Mouse (Mus musculus): ENCODE data around the gene Cox10. TPM values are rescaled to one million over a fixed set of nuclear protein-coding genes. Genes with fewer than 3 reads are reported as not detected.
A peak's percentile ranks its signal among the peaks of the same experiment; 100 is the strongest.
"Not testable (repeated sequence)": the region's sequence is repeated elsewhere in the genome, so short reads cannot be mapped to it uniquely, and the experiment has no call there.

Gene Cox10
- 6.6 and 13.1 TPM in 2 replicates for total RNA-seq (2017)

- ATAC-seq (replicated peaks in 1 of 2; ENCODE audit: insufficient read depth in 1 of 2, low FRiP score in 2 of 2, low TSS enrichment in 1 of 2, low read depth in 1 of 2, poor library complexity in 2 of 2, severe bottlenecking in 2 of 2) = peak; percentile 99
Measured at GRCm38 (mm10) chr11:64078956-64079726, at the start of gene Cox10. TSS of gene Cox10 (minus strand) at chr11:64079468.

GRCm38 (mm10) chr11:64128016-64128415, 48.7 kb upstream of the Cox10 start:
- ATAC-seq (replicated peaks in 1 of 2; ENCODE audit: insufficient read depth in 1 of 2, low FRiP score in 2 of 2, low TSS enrichment in 1 of 2, low read depth in 1 of 2, poor library complexity in 2 of 2, severe bottlenecking in 2 of 2) = no peak

DNA sequence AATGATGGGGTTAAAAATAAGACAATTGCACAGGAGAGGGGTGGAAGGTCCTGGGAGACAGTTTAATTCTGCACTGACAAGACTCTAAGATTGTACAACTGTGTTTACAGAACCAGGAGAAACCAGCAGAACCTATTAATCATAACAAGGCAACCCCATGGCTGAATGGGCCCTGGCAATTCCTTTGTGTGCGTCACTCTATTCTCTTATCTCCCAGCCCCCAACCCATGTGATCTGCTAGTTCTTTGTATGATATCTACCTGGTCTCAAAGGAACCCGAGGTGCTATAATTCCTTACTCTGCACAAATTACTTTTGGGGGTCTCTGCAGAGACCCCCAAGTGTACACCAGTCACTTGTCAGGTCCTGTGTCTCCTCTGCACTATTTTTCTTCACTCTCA, 46.2 kb upstream of the Cox10 start:
- ATAC-seq (replicated peaks in 1 of 2; ENCODE audit: insufficient read depth in 1 of 2, low FRiP score in 2 of 2, low TSS enrichment in 1 of 2, low read depth in 1 of 2, poor library complexity in 2 of 2, severe bottlenecking in 2 of 2) = no peak

- not testable (repeated sequence) for ATAC-seq (replicated peaks in 1 of 2; ENCODE audit: insufficient read depth in 1 of 2, low FRiP score in 2 of 2, low TSS enrichment in 1 of 2, low read depth in 1 of 2, poor library complexity in 2 of 2, severe bottlenecking in 2 of 2)
Measured at GRCm38 (mm10) chr11:64123174-64123573, 43.9 kb upstream of the Cox10 start.

- no peak for ATAC-seq (replicated peaks in 1 of 2; ENCODE audit: insufficient read depth in 1 of 2, low FRiP score in 2 of 2, low TSS enrichment in 1 of 2, low read depth in 1 of 2, poor library complexity in 2 of 2, severe bottlenecking in 2 of 2)
Measured at GRCm38 (mm10) chr11:64116711-64117110, 37.4 kb upstream of the Cox10 start.

DNA sequence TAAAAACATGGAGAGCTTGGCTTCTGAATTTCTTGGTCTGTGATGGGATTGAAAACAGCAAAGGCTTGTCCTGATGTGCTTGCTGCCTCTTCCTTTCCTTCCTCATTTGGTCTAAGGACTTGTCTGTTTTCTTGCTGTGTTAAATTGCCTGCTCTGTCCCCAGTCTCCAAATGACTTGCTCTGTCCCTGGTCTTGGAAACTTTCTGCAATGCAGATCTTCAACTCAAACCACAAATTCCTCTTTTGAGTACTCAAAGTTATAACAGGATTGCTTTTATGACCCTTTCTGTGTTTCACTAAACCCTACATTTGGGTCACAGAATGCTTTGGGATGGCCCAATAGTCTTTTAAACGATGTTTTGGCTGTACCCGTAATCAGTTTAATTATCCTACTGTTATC, 36.6 kb upstream of the Cox10 start:
- no peak for ATAC-seq (replicated peaks in 1 of 2; ENCODE audit: insufficient read depth in 1 of 2, low FRiP score in 2 of 2, low TSS enrichment in 1 of 2, low read depth in 1 of 2, poor library complexity in 2 of 2, severe bottlenecking in 2 of 2)

GRCm38 (mm10) chr11:64115101-64115500, 35.8 kb upstream of the Cox10 start:
- no peak for ATAC-seq (replicated peaks in 1 of 2; ENCODE audit: insufficient read depth in 1 of 2, low FRiP score in 2 of 2, low TSS enrichment in 1 of 2, low read depth in 1 of 2, poor library complexity in 2 of 2, severe bottlenecking in 2 of 2)

DNA sequence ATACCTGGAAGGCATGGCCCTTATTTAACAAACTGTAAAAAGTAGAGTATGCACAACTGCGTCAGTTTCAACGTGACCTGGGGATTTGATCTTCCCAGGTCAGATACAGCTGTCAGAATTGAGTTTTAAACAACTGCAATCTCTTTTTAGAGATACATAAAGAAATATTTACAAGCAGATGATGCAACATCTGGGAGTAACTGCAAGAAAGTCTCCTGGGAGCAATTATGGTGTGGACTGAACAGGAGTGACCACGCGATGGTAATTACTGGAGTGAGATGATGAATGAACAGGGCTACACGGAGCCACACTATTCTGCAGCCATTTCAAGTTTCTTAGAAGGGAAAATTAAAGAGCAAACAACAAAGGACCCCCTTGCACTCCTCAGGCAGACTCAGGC, 20.8 kb upstream of the Cox10 start:
- no peak for ATAC-seq (replicated peaks in 1 of 2; ENCODE audit: insufficient read depth in 1 of 2, low FRiP score in 2 of 2, low TSS enrichment in 1 of 2, low read depth in 1 of 2, poor library complexity in 2 of 2, severe bottlenecking in 2 of 2)

- no peak for ATAC-seq (replicated peaks in 1 of 2; ENCODE audit: insufficient read depth in 1 of 2, low FRiP score in 2 of 2, low TSS enrichment in 1 of 2, low read depth in 1 of 2, poor library complexity in 2 of 2, severe bottlenecking in 2 of 2)
Measured at GRCm38 (mm10) chr11:64093058-64093457, 13.8 kb upstream of the Cox10 start.

DNA sequence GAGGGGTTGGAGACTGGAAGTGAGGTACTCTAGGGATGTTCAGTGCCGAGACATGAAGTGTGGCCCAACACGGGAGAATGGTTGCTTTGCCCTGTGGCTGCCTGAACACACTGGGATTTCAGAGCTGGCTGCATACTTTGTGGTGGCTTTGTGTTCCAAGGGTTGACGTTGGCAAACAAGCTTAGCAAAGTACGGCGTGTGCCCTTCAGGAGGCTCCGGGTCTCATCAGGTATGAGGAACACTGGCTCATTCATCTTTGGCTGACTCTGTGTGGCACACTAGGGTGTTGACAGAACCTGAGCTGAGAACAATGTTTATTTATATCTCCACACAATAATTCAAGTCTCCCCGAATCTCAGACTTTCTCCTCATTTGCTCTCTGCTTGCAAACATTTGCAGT, 11.9 kb upstream of the Cox10 start:
- ATAC-seq (replicated peaks in 1 of 2; ENCODE audit: insufficient read depth in 1 of 2, low FRiP score in 2 of 2, low TSS enrichment in 1 of 2, low read depth in 1 of 2, poor library complexity in 2 of 2, severe bottlenecking in 2 of 2) = no peak

- ATAC-seq (replicated peaks in 1 of 2; ENCODE audit: insufficient read depth in 1 of 2, low FRiP score in 2 of 2, low TSS enrichment in 1 of 2, low read depth in 1 of 2, poor library complexity in 2 of 2, severe bottlenecking in 2 of 2) = no peak
Measured at GRCm38 (mm10) chr11:64089682-64090081, 10.4 kb upstream of the Cox10 start.

DNA sequence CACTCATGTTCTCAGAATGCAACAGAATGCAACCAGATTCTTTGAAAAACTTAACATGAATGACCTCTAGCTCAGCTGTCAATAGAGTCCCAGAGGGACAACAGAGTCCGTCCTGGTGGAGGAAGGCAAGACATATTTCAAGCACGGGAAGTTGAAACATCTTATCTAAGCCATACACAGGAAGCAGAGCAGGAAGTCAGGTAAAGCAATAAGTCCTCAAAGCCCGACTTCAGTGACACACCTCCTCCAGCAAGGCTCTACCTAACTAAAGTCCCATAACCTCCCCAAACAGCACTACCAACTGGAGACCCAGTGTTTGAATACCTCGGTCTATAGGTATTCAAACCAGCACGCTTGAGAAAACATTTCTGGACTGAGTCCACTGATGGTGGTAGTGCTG, 6.6 kb upstream of the Cox10 start:
- ATAC-seq (replicated peaks in 1 of 2; ENCODE audit: insufficient read depth in 1 of 2, low FRiP score in 2 of 2, low TSS enrichment in 1 of 2, low read depth in 1 of 2, poor library complexity in 2 of 2, severe bottlenecking in 2 of 2) = peak in 1 of 2 experiments; percentile 48; a peak in 1 of 4 replicates

DNA sequence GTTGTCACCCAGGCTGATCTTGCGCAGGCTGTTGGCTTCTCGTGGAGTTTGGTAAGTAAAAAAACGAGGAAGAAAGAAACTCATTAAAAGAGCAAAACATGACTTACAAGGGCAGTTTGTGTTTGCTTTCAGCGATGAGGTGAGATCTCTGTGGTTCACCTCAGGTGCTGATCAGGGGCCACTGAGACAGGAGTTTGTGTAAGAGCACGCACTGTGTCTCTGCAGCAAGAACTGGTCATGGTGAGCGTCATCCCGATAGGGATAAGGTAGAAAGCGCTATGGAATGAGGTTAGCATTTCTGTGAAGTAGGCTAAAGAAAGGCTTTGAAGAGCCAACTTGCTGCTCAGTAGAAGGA, 436 bp upstream of the Cox10 start:
- ATAC-seq (replicated peaks in 1 of 2; ENCODE audit: insufficient read depth in 1 of 2, low FRiP score in 2 of 2, low TSS enrichment in 1 of 2, low read depth in 1 of 2, poor library complexity in 2 of 2, severe bottlenecking in 2 of 2) = peak; percentile 19 to 38; a peak in 2 of 4 replicates

DNA sequence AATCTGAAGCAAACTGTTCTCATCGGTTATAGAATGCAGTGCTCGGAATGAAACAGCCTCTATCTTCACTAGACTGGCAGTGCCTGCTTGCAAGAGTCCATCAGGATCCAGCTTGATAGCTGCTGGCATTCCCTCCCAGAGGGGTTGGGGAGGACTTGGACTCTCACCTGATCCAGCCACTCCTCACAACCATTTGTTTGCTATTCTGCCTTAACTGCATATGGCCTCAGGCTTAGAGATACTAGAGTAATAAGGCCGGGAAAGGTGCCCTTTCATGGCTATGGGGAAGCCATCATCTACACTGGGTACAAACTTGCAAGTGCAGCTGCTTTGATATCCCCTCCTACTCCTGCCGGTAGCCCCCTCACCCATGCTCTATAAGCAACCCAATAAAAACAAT, 3.1 kb downstream of the Cox10 start:
- ATAC-seq (replicated peaks in 1 of 2; ENCODE audit: insufficient read depth in 1 of 2, low FRiP score in 2 of 2, low TSS enrichment in 1 of 2, low read depth in 1 of 2, poor library complexity in 2 of 2, severe bottlenecking in 2 of 2) = no peak

GRCm38 (mm10) chr11:64073379-64073778, 5.9 kb downstream of the Cox10 start:
- ATAC-seq (replicated peaks in 1 of 2; ENCODE audit: insufficient read depth in 1 of 2, low FRiP score in 2 of 2, low TSS enrichment in 1 of 2, low read depth in 1 of 2, poor library complexity in 2 of 2, severe bottlenecking in 2 of 2) = no peak

DNA sequence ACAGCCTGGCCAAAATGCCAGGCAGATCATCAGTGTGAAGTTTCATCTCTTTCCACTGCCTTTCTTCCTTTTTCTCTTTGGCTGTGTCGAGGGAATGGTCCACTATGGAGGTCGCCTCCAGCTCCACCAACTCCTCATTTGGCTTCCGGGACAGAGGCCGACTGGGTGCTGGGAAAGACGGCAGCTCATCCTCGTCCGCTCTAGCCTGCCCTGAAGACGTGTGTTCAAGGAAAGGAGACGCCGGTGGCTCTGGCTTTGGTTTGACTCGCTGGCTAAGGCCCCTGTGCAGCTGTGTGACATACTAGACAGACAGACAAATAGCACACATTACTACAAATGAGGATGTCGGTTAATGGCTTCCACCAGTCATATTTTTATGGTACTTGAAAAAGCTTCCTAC, 7.7 kb downstream of the Cox10 start:
- ATAC-seq (replicated peaks in 1 of 2; ENCODE audit: insufficient read depth in 1 of 2, low FRiP score in 2 of 2, low TSS enrichment in 1 of 2, low read depth in 1 of 2, poor library complexity in 2 of 2, severe bottlenecking in 2 of 2) = no peak

DNA sequence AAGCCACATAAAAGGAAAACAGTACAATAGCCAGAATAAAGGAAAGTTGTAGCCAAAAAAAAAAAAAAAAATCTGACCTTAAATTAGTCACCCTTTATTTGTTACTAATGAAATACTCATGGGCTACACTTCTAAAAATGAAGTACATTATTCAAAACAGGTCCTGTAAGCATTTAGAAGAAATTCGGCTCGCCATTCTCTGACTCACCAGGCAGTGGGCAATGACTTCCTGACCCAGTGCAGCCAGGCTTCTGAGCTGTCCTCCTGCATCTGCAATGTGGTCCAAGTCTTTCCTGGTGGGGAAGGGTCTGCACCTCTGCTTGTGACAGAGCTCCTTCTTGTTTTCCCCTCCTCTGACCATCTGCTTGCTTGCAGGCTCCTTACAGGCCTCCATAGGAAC, 13.3 kb downstream of the Cox10 start:
- no peak for ATAC-seq (replicated peaks in 1 of 2; ENCODE audit: insufficient read depth in 1 of 2, low FRiP score in 2 of 2, low TSS enrichment in 1 of 2, low read depth in 1 of 2, poor library complexity in 2 of 2, severe bottlenecking in 2 of 2)

- ATAC-seq (replicated peaks in 1 of 2; ENCODE audit: insufficient read depth in 1 of 2, low FRiP score in 2 of 2, low TSS enrichment in 1 of 2, low read depth in 1 of 2, poor library complexity in 2 of 2, severe bottlenecking in 2 of 2) = no peak
Measured at GRCm38 (mm10) chr11:64063130-64063529, 16.1 kb downstream of the Cox10 start.

GRCm38 (mm10) chr11:64062226-64062625, 17.0 kb downstream of the Cox10 start:
- ATAC-seq (replicated peaks in 1 of 2; ENCODE audit: insufficient read depth in 1 of 2, low FRiP score in 2 of 2, low TSS enrichment in 1 of 2, low read depth in 1 of 2, poor library complexity in 2 of 2, severe bottlenecking in 2 of 2) = no peak
